Mouse (Mus musculus) hindbrain, embryonic 13.5 days (tissue): ENCODE data around the gene Cerk. TPM values are rescaled to one million over a fixed set of nuclear protein-coding genes. Genes with fewer than 3 reads are reported as not detected.

ENCODE experiments used
- ATAC-seq: fragments of 200-750 bp; cut with Nextera tagmentation; 2 replicates; pipeline ENCODE4 v1.8.0; 2017; ENCODE audit warnings: moderate TSS enrichment; ENCODE audit not compliant: low FRiP score
- H3K27ac ChIP-seq: fragments of 300-500 bp; sonication (generic); 2 replicates; pipeline ENCODE4 v1.5.1; 2015; ENCODE audit warnings: inconsistent platforms, mild to moderate bottlenecking, moderate library complexity
- H3K27me3 ChIP-seq: fragments of 300-500 bp; sonication (generic); 2 replicates; pipeline ENCODE4 v1.6.1; 2015; ENCODE audit warnings: mild to moderate bottlenecking, inconsistent platforms
- H3K36me3 ChIP-seq: fragments of 300-500 bp; sonication (generic); 2 replicates; pipeline ENCODE4 v1.6.1; 2015; ENCODE audit warnings: mild to moderate bottlenecking, inconsistent platforms
- H3K4me1 ChIP-seq: fragments of 300-500 bp; sonication (generic); replicated peaks from 2 replicates; pipeline ENCODE4 v1.6.1; 2015; ENCODE audit warnings: inconsistent platforms
- H3K4me2 ChIP-seq: fragments of 300-500 bp; sonication (generic); 2 replicates; pipeline ENCODE4 v1.6.1; 2015; ENCODE audit warnings: inconsistent platforms, mild to moderate bottlenecking, moderate library complexity
- H3K4me3 ChIP-seq: fragments of 300-500 bp; sonication (generic); 2 replicates; pipeline ENCODE4 v1.5.1; 2015; ENCODE audit warnings: mild to moderate bottlenecking, inconsistent platforms
- H3K9ac ChIP-seq: fragments of 300-500 bp; sonication (generic); 2 replicates; pipeline ENCODE4 v1.6.1; 2015; ENCODE audit warnings: mild to moderate bottlenecking, inconsistent platforms
- H3K9me3 ChIP-seq: fragments of 300-500 bp; sonication (generic); 2 replicates; pipeline ENCODE4 v1.6.1; 2016; ENCODE audit warnings: inconsistent platforms
- WGBS: fragments of 180-500 bp; shearing (Covaris S2); methylation state at CpG from one replicate; pipeline ENCODE4 v1.1.7; 2015; 5-methylcytosine and 5-hydroxymethylcytosine counted together
- polyA plus RNA-seq: library from polyadenylated mRNA; unstranded; fragments of >200 nt; fragmentation: Nextera tagmentation; extraction: Ambion mirVana; gene quantifications from 2 replicates; pipeline ENCODE4 v1.2.1, GENCODE M21; 2015

Gene Cerk
- polyA plus RNA-seq, 1 experiment from 2014 or later: 24.3 TPM

DNA sequence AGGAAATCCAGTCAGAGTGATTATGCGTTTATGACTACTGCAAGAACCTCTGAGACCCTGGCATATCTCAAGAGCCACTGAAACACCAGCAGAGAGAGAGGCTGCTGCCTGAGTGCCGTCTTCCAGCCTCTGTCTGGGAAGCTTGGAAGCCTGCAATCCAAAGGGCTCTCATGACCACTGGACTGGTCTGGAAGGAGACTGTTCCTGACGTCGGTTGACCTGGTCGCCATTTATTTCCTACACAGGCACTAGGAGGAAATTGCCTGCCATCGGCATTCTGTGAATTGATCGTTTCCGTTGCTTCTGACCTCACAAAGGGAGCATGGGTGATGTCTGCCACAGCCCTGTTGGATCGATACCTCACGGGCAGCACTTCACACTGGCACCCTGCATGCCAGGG is 9.8 kb downstream of the Cerk start:
- Histone ChIP-seq H3K4me2 (no peak overlapping the region), H3K4me1 (peaks cover 20% of the 10 kb centered on the region), H3K27me3 (no peaks in the 10 kb centered on the region), H3K36me3 (no peaks in the 10 kb centered on the region), H3K9ac (no peak overlapping the region), H3K4me3 (no peak overlapping the region), H3K9me3 (no peaks in the 10 kb centered on the region), H3K27ac (no peak overlapping the region)
- 86% methylated on average over 10 of the region's 10 CpGs for WGBS
- ATAC-seq: no peak

DNA sequence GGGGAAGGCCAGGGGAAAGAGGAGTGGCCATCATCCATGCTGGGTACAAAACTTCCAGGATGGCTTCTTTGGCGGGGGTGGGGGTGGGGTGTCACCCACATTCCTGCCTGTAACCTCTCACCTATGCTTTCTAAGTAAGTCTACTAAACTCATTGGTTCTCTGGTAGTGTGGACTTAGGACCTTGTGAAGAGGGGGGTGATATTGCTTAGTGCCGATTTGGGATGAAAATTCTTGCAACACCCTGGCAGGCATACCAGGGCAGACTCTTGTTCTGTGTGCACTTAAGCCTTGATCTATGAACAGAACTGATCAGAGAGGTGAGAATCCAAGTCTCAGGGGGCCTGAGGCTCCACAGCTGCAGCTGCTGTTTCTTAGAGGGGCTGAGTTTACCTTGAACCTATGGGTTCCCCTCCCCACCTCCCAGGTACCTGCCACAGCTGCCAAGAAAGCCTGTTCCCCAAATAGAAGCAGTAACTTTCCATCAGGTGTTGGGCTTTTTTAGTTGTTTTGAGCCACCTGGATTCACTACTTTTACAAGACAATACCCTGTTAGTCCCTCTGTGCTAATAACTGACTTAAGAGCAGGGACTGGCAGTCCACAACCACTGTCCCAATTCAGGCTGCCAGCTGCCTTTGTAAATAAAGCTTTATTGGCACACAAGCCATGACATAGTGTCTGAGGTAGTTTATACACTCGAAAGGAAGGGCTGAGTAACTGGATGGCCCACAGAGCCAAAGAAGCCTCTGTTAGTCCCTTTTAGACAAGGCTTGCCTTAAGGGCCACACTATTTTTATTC is 10.5 kb downstream of the Cerk start:
- Histone ChIP-seq H3K27me3 (no peaks in the 10 kb centered on the region), H3K9ac (no peak overlapping the region), H3K4me1 (peaks cover 20% of the 10 kb centered on the region), H3K4me2 (no peak overlapping the region), H3K4me3 (no peak overlapping the region), H3K27ac (no peak overlapping the region), H3K36me3 (no peaks in the 10 kb centered on the region), H3K9me3 (no peaks in the 10 kb centered on the region)
- ATAC-seq: no peak
- WGBS: 84% methylated on average over 3 of the region's 3 CpGs

DNA sequence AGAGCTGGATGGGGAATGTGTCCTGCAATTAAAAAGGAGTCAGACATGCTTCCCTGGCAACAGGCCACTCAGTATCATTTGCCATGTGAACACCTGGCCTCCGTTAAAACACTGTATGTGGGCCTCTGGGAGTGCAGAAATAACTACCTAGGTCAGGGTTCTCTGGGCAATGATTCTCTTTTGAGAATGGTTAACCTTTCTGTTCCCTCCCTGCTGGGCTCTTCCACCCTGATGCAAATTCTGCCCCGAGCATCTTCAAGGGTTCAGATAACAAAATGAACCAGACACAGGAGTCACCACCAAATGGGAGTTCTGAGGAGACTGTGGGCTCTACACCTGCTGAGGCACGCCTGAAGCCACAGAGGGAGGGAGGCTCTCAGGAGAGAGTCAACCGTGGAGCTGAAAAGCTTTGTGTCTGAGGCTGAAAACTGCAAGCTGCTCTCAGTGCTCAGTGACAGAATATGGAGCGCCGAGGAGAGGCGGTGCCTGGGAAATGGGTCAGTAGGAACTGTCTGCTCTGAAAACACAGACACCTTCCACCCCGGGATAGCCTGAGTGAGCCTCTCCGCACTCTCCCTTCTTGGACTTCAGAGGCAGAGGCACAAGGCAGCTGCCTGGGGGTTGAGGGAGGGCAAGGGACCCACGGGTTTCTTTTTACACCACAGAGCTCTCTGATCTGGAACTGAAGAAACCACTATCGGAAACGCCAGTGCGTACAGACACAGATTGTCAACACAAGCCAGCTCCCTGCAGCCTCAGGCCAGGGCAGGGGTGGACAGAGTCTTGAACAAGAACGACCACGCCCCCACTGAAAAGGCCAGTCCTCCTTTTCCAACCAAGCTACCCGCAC is 12.6 kb downstream of the Cerk start:
- no peak overlapping the region for H3K27ac ChIP-seq
- H3K9me3 ChIP-seq: no peaks in the 10 kb centered on the region
- no peak for ATAC-seq
- H3K36me3 ChIP-seq: no peaks in the 10 kb centered on the region
- H3K4me1 ChIP-seq: peaks cover 39% of the 10 kb centered on the region
- H3K4me2 ChIP-seq: no peak overlapping the region
- no peak overlapping the region for H3K4me3 ChIP-seq
- 44% methylated on average over 16 of the region's 16 CpGs for WGBS
- no peaks in the 10 kb centered on the region for H3K27me3 ChIP-seq
- H3K9ac ChIP-seq: no peak overlapping the region

DNA sequence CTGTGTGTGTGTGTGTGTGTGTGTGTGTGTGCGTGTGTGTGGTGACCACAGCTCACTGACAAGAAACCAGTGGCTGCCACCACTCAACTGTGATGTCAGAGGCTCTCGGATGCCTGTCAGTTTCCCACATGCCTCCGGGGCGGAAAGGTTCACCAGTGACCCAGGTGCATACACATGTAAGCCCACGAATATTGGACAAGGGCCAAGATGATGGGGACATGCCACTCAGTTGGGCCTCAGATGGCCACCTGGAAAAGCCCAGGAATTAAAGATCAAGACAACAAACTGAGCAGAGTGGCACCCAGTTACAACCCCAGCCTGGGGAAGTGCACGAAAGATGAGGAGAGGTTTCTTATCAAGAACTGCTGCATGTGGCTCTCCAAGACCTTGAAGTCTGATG is 13.4 kb downstream of the Cerk start:
- WGBS: 76% methylated on average over 6 of the region's 6 CpGs
- ATAC-seq: no peak
- Histone ChIP-seq H3K4me2 (no peak overlapping the region), H3K36me3 (no peaks in the 10 kb centered on the region), H3K27me3 (no peaks in the 10 kb centered on the region), H3K27ac (no peak overlapping the region), H3K4me3 (no peak overlapping the region), H3K4me1 (peaks cover 40% of the 10 kb centered on the region), H3K9ac (no peak overlapping the region), H3K9me3 (no peaks in the 10 kb centered on the region)

DNA sequence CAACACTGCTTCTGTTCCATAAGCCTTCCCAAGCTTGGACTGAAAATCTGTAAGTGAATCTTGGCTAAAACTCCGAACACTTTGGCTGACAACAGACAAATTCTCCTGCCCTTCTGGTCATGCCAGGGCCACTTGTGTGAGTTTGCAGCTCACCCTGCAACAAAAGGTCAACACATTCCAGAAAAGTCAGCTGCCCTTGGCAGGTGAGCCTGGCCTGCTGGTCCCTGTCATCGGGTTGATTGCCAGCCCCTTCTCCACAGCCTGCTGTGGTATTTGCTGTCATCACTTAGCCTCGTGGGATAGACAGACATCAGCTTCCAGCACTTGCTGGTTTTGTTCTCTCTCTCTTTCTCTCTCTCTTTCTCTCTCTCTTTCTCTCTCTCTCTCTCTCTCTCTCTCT is 13.8 kb downstream of the Cerk start:
- WGBS: 66% methylated on average over 3 of the region's 3 CpGs
- H3K9ac ChIP-seq: no peak overlapping the region
- H3K36me3 ChIP-seq: no peaks in the 10 kb centered on the region
- no peak for ATAC-seq
- no peak overlapping the region for H3K4me3 ChIP-seq
- H3K27me3 ChIP-seq: no peaks in the 10 kb centered on the region
- no peak overlapping the region for H3K4me2 ChIP-seq
- no peaks in the 10 kb centered on the region for H3K9me3 ChIP-seq
- no peak overlapping the region for H3K27ac ChIP-seq
- peaks cover 40% of the 10 kb centered on the region for H3K4me1 ChIP-seq

DNA sequence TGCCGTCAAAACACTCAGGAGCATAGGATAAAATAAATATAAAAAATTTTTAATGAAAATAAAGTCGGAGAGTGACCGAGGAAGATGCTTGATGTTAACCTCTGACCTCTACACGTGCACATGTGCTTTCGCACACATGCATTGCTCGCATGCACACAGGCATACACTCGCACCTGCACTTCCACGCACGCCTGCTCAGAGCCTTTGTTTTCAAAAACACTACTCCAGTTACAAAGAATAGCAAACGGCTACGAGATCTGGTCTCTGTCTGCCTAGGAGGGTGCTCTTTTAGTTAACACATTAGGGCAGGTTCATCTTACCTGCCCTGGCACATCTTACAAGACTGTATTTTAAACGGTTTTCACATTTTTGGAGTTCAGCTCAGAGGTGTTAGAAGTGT is 14.6 kb downstream of the Cerk start:
- H3K4me3 ChIP-seq: no peak overlapping the region
- H3K27me3 ChIP-seq: no peaks in the 10 kb centered on the region
- ATAC-seq: no peak
- H3K4me2 ChIP-seq: no peak overlapping the region
- no peak overlapping the region for H3K27ac ChIP-seq
- 84% methylated on average over 12 of the region's 12 CpGs for WGBS
- H3K4me1 ChIP-seq: peaks cover 40% of the 10 kb centered on the region
- H3K9me3 ChIP-seq: no peaks in the 10 kb centered on the region
- no peak overlapping the region for H3K9ac ChIP-seq
- no peaks in the 10 kb centered on the region for H3K36me3 ChIP-seq

DNA sequence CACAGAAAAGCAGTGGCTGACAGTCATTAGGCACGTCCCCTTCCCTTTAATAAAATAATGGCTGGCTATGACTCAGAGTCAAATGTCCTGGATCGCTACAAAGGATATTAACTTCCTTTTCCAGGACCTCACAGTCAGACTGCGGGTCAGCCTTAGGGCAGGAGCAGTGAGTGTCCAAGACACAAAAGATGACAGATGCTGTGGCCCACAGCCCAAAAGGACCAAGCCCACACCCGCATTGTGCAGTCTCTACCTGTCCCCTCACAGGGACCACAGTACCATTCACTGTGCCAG is 16.2 kb downstream of the Cerk start:
- Histone ChIP-seq H3K4me3 (no peak overlapping the region), H3K36me3 (peaks cover 5% of the 10 kb centered on the region), H3K9me3 (no peaks in the 10 kb centered on the region), H3K27me3 (no peaks in the 10 kb centered on the region), H3K4me1 (peaks cover 45% of the 10 kb centered on the region), H3K27ac (no peak overlapping the region), H3K9ac (no peak overlapping the region), H3K4me2 (no peak overlapping the region)
- WGBS: 59% methylated on average over 4 of the region's 4 CpGs
- no peak for ATAC-seq

DNA sequence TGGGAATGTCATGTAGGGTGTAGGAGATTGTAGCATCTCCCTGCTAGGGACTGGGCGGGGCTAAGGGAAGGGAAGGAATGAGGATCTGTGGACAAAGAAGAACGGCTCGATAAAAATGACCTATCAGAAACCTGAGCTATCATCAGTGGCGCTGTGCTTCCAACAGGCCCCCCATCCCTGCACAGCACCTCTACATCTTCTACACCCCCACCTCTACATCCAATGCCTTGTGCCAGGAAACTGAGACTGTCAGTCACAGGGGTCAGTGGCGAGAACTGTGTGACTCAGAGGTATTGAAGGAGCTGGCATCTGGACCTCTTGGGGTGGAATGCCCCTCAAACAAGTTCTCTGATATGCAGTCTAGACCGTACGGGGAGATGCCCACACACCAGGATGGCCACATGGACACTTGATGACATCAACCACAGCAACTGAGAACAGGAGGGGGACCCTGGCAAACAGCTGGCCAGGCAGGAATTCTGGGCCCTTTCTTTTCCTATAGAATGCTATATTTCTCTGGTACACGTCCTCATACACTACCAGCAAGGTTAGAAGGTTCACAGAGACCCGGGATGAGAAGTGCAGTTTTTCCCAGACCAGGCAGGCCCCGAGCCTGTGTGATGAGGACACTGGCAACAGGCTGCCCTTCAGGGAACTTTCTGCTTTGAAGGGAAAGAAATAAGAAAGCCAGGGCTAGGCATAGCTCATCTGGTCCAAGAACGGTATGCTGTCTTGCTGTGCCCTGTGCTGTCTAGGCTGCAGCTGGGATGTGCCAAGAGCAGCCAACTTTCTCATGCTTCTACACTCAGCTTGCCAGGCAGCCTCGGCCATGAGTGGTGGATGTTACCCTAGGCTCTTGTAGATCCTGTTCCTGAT is 16.8 kb downstream of the Cerk start:
- Histone ChIP-seq H3K27ac (0 out of 2 replicates have a peak overlapping the region, but pooled peaks have one; percentile 35), H3K4me1 (peaks cover 43% of the 10 kb centered on the region), H3K36me3 (peaks cover 11% of the 10 kb centered on the region), H3K9ac (no peak overlapping the region), H3K27me3 (no peaks in the 10 kb centered on the region), H3K4me2 (no peak overlapping the region), H3K9me3 (no peaks in the 10 kb centered on the region), H3K4me3 (no peak overlapping the region)
- 80% methylated on average over 12 of the region's 12 CpGs for WGBS
- ATAC-seq: no peak

DNA sequence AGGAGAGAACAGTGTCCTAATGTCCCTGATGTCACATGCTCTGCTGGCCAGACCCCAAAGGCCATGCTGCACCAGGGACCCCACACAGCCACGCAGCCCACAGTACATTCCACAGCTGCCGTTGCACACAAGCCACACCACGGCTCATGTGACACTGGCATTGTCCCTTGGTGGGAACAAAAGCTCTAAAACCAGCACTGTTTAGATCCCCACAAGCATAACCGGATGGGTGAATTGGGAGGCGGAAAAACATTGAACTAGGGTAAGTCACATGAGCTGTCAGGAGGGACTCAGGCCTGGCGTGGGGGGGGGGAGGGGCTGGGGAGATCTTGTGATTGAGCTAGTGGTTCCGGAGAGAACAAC is 17.5 kb downstream of the Cerk start:
- Histone ChIP-seq H3K36me3 (peaks cover 11% of the 10 kb centered on the region), H3K4me1 (peaks cover 36% of the 10 kb centered on the region), H3K4me3 (no peak overlapping the region), H3K9ac (no peak overlapping the region), H3K27ac (peak overlapping the region; percentile 35; the same call in 1 of the 2 replicates), H3K9me3 (no peaks in the 10 kb centered on the region), H3K27me3 (no peaks in the 10 kb centered on the region), H3K4me2 (no peak overlapping the region)
- ATAC-seq: no peak; the same call in 1 of the 2 replicates
- 29% methylated on average over 7 of the region's 7 CpGs for WGBS

DNA sequence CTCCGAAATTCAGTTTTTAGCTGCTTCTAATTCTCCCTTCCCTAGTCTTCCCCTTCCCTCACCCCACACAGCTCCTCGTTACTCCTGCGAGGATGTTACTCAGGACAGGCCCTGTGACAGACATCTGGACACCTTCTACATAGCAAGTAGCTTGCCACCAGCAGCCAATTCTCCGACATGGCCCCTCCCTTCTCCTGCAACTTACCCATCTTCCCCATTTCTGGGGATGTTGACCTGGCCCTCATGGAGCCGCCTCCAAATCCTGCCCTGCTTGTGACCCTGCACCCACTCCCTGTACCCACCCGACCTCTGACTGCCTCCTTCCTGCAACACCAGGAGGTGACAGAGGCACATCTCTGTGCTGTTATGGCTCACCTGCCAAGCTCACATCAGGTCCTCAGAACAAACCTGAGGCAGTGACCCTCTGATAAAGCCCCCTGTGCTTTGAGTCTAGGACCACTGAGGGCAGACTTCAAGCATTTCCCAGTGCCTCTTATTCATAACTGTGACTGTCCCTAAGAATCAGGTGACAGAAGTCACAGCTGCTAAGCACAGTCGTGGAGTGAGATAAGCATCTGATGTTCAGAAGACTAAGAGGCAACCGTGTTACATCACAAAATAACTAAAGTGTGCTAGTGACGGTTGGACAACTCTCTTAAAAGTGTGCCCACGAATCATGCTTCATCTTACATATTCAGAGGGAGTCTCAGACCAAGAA is 18.0 kb downstream of the Cerk start:
- WGBS: 81% methylated on average over 10 of the region's 10 CpGs
- Histone ChIP-seq H3K27me3 (no peaks in the 10 kb centered on the region), H3K4me1 (peaks cover 31% of the 10 kb centered on the region), H3K36me3 (peaks cover 11% of the 10 kb centered on the region), H3K9ac (no peak overlapping the region), H3K9me3 (no peaks in the 10 kb centered on the region), H3K27ac (peak overlapping the region; percentile 35; the same call in 1 of the 2 replicates), H3K4me2 (no peak overlapping the region), H3K4me3 (no peak overlapping the region)
- ATAC-seq: no peak

DNA sequence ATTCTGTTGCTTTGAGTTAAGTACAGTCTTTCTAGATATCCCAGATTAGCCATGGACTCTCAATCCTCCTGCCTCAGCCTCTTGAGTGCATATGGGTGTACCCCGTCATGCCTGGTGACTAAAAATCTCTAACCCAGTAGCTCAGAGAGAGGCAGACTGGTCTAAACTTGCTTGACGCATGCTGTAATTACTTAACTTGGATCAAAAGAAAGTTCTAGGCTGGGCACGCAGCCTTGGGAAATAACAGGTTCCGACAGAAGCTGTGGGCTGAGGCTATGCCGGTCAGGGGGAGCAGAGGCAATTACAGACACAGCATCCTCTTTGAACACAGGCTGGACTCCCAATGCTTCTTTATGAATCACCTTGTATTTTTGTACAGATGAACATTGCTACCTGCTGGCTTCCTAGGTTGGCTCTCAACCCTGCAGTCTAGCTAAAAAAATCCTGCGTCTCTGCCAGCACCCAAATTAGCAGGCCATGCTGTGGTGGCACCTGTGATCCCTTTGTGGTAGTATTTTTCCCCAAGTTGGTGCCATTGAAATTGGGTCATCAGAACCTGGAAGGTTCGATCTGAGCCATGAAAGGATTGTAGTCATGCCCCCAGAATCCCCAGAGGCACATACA is 18.8 kb downstream of the Cerk start:
- no peak for ATAC-seq
- H3K4me1 ChIP-seq: peaks cover 26% of the 10 kb centered on the region
- 89% methylated on average over 7 of the region's 7 CpGs for WGBS
- H3K4me3 ChIP-seq: no peak overlapping the region
- H3K36me3 ChIP-seq: peaks cover 17% of the 10 kb centered on the region
- H3K9ac ChIP-seq: no peak overlapping the region
- H3K9me3 ChIP-seq: no peaks in the 10 kb centered on the region
- H3K4me2 ChIP-seq: no peak overlapping the region
- H3K27ac ChIP-seq: no peak overlapping the region
- H3K27me3 ChIP-seq: no peaks in the 10 kb centered on the region
